Mouse (Mus musculus): ENCODE data around the gene Chst14.
A peak's percentile ranks its signal among the peaks of the same experiment; 100 is the strongest.

The Chst14 gene

DNA sequence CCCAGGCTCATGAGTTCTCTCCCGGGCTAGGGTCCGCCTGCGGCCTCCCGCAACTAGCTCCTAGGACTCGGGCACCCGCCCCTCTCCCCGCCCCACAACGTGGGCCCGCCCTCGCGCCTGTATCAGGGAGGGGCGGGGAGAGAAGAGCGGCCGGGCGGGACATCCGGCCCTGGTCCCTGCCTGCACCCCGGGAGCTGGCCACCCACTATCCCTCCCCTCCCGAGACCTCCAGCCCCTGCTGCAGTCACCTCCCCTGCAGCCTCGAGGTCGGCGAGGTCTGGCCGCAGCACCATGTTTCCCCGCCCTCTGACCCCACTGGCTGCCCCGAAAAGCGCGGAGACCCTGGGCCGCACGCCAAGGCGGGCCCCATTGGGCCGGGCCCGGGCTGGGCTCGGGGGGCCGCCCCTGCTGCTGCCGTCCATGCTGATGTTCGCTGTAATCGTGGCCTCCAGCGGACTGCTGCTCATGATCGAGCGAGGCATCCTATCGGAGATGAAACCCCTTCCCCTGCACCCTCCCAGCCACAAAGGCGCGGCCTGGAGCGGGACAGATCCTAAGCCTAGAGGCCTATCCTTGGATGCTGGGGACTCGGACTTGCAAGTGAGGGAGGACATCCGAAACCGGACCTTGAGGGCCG, at the start of gene Chst14:
TSS of gene Chst14 (plus strand) at position 136 of the 637 bp plus-strand sequence.
- peak; percentile 84 to 91 for DNase-seq

DNA sequence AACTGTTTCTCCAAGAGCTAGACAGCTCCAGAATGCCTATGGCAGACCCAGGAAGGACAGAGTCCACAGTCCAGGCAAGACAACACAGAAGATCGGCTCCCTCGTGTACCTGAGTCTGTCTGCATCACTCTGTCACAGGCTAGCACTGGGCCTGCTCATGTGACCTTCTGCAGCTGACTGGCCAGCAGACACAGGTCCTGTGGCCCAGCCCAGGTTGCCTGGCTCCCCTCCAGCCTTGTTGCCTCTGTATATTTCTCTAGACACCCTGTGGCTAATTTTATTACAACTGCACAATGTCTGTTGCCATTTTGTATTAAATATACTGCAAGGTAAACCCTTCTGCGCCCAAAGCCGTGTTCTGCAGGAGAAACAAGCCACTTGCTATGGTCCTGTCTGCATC, 45.3 kb upstream of the Chst14 start:
- no peak for DNase-seq

DNA sequence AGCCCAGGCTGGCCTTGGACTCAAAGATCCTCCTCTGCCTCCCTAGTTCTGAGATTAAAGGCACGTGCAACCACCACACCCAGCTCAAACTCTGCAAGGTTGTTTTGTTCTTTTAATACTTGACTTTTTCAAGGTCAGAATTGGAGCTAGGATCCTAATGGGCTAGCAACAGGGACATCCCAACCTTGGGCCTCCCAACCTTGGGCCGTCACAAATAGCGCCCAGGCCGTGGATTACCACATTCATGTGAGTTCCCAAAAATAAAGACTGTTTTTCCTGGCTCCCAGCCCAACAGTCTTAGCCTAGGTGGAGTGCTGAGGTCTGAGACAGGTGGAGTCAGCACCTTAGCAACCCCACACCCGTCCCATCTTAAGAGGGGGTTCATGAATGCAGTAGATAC, 44.3 kb upstream of the Chst14 start:
- DNase-seq, result no peak

DNA sequence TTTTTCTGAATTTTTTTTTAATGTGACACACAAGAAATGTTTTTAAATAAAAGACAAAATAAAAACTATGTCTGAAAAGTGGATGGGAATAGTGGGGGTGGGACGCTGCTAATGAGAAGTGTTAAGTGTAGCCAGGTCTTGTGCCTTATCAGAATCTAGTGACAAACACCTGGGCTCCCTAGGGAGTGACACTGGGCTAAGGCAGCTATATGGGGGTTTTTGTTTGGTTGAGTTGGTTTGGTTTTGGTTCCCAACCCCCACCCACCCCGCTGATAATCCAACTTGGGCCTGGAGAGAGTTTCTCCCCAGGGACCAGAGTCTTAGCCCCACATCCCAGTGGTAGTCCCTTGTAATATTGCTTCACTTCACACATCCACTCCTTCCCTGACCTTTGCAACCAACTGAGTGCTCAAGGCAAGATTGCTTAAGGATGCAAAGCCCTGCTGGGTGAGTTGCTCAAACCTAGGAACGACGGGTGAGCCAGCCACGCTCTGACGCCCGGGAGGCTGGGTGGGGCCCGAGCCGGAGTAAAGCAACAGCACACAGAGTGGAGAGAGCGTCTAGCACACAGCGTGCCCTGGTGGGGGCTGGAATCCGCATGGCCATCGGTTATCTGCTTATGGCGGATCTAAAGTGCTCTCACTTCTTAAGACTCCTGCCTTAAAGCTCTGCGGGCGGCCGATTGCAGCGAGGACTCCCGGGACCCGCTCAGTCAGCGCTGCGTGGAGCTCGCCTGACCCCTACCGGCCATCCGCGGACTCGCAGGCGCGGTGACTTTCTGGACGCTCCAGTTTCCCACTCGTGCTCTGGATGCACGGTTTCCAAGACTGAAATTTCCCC, 43.2 kb upstream of the Chst14 start:
- DNase-seq, result peak; percentile 88 to 92

DNA sequence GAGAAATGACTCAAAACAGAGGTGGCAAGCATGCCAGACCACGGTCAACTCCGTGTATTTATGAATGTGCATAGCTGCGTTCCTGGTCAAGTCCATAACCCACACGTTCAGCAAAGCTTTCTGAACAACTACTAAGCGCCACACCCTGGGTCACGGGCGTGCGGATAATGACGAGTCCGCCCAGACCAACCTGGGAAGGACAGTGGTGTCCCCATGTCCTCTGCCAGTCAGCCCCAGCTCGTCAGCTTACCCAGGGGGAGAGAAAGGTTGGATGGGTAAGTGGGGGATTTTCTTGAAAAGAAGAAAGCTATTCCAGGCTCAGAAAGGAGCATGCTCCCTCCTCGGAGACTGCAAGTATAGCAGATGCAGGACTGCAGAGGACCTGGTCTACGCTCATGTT, 38.9 kb upstream of the Chst14 start:
- DNase-seq, result no peak

DNA sequence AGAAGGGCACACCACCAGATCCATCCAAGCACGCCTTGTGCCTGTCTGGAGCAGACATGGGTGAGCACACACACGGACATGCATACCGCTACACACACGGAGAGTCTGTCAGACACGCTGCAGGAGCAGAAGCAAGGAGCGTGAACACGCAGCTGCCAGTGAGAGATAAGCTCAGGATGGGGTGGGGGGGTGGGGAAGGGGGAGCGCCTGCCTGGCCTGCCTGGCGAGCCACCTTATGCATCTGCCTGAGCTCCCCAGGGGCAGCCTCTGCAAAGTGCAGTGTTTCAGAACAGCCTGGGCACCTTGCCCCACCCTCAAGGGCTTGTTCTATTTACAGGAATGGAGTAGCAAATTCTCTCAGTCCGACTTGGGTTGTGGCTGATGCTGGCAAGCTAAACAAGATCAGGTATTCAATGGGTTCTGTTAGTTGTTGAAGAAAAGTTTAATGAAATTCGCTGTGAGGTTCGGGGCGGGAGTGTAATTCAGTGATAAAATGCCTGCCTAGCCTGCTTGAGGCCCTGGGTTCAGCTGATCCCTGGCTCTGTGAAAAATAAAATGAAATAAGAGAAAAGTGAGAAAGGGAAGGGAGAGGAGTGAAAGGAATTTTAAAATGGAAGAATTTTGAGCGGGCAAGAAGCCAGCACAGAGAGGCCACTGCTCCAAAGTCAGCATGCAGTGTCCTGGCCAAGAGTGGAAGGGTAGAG, 38.3 kb upstream of the Chst14 start:
- DNase-seq, result peak in 1 of 2 experiments; percentile 35

DNA sequence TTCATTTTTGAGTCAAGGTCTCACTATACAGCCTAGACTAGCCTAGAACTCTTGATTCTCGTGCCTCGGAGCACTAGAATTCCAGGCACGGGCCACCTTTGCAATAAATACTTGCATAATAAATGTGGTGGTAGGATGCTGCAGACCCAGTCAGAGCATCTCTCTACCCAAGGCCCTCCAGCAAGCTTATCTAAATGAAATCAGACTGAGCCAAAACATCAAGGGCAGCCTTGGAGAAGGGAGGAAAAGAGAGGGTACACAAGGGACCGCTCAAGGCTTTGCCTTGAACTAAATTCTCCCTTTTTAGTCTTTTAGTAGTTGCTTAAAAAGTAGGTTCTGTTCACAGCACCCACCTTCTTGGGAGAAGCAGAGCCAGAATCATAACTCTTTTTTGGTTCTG, 35.1 kb upstream of the Chst14 start:
- DNase-seq, result no peak

DNA sequence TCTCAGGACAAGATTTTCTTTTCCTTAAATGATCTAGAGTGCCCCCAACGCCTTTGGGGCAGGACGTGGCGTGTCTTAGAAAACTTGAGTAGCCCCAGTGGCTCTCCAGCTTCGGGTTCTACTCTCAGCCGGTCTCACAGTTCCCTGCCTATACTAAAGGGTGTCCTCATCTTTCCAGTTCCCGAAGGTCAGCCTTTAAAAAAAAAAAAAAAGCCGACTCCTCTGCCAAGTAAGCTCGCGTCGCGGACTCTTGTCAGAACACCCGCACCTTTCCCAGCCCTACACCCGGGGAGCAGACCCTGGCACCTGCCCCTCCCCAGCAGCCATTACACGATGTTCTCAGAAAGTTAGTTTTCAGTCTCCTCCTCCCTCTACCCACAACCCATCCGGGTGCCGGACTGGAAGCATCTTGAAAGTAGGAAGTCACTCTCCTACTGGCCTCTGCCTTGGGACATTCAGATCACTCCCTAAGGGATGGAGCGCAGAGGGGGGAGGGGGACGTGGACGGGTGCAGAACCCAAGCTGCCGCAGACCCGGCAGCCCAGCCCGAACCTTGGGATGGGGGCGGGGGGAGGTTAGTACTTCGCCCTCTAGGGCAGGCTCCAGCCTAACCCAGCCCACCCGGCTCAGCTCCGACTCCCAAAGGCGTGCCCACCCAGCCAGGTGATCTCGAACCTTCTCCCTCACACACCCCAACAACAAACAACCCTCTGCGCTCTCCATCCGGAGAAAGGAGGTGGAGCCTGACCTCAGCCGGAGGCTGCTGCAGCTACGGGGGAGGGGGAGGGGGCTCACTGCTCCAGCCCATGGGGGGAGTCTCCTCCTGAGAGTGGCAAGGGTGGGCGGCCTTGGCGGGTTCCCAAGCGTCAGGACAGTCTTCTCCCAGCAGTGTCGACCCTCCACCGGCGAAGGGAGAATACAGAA, 30.0 kb upstream of the Chst14 start:
- peak; percentile 47 to 55 for DNase-seq

DNA sequence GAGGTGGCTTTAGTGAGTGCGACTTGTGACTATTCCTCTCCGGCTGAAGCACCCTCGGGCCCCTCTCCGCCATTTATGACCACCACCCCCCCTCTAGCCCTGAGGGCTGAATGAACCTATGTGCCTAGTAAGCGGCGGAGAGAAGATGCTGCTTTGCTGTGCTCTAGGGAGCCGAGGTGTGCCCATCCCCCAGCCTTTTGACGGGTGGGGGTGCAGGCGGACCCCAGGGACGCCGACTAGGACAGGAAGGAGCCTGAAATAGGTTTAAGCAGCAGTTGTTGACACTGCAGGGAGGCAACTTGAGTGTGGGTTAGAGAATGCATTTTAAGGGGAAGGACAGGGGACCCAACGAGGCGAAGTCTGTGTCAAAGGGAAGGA, 29.4 kb upstream of the Chst14 start:
- peak in 1 of 2 experiments; percentile 22 for DNase-seq

DNA sequence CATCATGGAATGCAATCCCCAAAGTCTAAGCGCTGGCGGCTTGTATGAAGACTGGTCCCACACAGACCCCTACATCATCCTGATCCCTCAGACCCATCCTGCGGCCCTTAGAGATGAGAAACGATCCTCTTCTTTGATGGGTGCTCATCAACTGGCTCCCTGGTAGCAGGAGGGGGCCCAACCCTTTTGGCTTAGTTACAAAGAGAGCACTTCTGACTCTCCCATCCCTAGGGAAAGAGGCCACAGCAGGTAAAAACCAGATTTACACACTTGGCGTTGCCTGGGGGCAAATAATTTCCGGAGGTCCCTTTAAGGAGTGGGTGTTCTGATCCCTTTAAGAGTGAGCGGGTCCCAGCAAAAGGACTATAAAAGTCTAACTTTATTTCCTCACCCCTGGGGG, 28.9 kb upstream of the Chst14 start:
- DNase-seq, result no peak

DNA sequence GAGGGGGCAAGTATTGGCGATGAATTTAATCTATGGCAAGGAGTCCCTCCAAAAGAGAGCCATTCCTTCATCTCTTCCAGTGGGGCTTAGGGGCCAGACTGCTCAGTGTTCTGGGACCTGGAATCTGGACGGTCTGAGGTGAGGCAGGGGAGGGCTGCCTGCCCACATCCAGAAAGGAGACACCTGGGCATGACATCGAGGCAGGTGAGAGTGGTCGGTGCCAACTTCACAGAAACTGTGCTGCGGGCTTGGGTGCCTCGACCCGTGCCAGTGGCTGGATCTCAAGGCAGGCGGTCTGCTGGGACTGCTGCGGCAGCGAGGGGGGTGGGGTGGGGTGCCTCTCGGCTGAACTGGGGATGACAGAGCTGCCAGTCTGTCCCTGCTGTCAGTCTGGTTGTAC, 28.5 kb upstream of the Chst14 start:
- no peak for DNase-seq

DNA sequence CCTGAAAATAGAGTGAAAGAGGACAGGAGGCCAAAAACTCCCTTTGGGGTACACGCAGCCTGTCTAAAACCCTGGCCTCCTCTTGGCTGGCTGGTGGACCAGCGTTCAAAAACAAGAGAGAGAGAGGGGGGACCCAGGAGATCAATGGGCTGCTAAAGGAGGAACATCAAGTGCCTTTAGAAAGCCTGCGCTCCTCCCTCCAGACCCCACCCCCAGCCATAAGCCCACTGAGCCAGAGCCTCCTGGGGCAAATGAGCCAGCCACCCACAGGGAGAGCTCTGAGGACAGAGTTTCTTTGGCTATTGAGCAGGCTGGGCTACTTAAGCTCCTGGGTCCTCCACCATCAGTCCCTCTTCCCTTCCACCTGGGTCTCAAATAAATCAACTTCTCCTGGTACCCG, 27.5 kb upstream of the Chst14 start:
- DNase-seq, result no peak

DNA sequence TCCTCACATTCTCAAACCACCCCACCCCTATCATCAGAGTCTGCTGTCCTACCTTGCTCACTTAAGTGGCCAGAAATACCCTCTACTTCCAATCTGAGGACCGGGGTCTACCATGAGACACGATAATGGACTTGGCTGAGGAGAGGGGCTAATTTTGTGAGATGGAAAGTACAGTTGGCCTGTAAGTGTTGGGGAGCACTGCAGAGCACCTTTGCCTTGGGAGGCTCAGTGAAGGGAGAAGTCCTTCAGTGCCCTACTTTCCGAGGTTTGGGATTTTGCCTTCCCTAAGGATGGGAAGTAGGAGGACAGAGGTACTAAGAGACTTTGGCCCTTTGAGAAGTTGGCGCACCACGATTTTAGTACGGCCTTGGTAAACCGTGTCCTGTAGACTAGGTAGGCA, 27.0 kb upstream of the Chst14 start:
- no peak for DNase-seq

DNA sequence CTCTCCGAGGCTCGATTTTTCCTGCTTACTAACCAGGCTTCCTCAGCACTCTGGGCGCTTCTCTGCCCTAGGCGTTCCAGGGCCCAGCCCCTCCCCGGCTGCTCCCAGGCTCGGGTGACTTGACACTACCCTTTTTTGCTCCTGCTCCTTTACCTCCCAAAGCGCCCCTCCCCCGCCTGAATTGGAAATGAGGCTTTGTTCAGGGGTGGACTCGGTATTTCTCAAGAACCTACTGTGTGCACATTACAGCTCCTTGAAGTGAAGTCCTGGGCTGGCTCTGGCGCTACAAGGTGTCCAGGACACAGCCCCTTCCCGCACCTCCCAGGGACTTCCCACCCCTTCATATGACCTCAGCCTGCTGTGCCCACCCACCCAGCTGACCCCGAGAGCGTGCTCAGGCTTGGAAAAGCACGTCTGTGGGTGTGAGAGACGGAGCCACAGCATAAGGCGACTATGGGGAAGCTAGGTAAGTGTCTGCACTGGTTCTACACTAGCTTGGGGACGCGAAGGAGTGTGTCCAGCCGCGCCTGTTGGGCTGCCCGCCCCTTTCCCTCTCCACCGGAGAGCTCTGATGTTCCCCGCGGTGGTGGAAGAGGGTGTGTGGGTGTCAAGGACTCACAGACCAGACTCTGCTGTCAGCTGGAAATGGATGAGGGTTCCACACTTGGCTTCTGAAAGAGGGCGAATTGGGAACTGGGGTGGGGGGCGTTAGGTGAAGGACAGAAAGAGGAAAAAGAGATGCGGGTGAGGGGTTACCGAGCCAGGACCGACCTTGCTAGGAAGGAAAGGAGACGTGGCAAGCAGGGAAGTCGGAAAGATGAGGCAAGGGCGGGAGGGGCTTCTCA, 26.1 kb upstream of the Chst14 start, which contains the start of gene Bahd1:
TSS of gene Bahd1 (plus strand) at position 397 of the 845 bp plus-strand sequence.
- peak; percentile 54 to 60 for DNase-seq

DNA sequence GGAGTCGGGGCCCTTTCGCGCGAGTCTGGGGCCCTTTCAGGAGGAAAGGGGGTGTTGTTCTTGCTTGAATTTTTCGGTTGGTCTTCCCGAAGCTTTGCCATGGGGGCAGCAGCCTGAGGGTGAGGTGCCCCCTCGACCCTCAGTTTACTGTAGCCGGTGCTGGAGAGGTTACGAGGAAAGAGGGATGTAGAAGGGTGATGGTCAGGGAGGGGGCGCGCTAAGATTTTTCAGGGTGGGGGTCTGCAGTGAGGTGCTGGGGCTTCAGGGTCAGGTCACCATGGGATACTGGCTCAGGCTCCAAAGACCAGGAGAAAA, 25.5 kb upstream of the Chst14 start:
- DNase-seq, result no peak

DNA sequence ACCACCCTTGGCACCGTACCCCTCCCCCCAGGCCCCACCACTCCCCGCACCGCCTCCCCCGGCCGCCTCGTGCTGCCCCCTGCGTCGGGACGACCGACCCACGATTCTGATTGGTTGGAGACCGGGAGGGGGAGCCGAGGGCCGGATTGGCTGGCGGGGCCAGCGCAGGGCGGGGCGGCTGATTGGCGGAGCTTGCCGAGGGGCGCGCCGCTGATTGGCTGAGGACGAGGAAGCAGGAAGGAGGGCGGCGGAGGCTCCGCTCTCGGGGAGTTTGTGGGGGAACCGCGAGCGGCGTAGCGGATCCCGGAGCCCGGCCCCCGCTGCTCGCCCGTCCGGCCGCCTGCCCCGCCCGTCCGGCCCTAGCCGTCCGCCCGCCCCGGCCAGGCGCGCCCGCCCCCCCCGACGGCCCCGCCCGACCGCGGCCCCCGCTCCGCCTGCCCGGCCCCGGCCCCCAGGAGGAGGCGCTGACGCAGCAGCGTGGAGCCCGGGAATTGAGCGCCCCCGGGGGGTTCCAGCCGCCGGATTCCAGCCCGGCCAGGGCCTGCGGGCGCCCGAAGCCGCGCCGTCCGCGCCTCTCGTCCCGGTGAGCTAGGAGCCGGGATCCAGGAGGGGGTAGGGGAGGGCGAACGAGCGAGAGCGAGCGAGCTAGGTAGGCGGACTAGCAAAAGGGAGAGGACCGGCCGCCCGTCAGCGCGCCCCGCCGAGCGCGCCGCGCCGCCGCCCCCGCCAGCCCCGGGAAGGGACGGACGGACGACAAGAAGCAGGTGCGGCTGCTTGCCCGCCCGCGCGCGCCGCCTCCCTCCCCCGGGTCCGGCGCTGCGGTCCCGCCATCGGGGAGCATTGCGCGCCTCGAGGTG, 24.9 kb upstream of the Chst14 start:
- DNase-seq, result peak; percentile 98 to 99

DNA sequence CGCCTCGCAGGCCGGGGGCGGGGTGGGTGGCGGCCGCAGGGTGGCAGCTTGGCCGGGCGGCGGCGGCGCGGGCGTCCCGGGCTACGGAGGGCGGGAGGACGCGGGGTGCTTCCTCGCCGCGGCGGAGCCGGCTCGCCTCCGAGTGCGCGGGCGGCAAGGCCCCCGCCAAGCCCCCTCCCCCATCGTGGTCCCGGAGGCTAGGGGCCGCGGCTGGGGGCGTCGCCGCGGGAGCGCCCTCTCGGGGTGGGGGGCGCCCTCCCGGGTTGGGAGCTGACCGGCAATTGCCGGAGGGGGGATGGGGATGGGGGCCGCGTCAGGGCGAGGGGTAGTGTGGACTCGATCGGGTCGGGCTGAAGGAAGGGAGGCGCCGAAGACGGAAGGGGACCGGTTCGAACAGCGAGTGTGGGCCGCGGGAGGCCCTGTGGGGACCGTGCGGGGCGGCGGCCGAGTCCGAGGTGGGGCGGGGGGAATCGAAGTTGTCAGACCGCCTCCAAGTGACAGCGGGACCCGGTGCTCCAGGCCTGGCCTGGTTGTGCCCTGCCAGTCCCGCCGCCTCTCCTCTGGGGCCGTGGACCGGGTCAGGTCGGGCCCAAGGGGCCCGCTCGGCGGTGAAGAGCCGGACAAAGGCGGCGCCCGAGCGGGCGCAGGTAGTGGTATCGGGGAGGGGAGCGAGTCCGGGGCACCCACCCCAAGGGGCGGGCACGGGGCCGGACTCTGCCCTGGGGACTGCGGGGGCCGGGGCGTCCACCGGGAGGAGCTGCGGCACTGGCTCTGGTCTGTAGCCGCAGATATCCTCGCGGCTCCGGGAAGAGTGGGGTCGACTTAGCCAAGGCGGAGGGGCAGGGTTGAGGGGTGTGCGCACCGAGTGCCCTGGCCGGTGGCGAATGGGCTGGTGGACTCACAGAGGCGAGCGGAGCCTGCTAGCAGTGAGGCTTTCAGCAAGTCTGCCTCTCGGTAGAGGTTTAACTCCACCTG, 24.0 kb upstream of the Chst14 start:
- peak; percentile 77 to 84 for DNase-seq

DNA sequence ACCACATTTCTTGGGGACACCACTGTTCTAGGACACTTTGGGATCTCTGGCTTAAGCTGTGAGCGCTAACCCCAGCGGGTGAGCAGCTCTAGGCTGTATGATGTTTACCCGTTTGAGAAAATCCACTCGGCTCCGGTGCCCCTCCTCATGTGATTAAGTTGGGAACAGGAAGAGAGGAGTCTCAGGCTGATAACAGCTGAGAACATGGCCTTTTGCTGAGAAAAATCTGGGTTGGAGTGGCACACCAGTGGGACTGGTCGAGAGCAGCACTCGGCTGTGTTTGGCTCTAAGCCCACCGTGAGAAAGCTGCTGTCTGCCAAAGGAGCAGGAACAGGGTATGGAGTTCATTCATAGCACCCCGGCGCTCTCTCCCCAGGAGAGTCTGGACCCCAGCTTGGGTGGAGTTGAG, 23.0 kb upstream of the Chst14 start:
- peak; percentile 38 to 54 for DNase-seq

DNA sequence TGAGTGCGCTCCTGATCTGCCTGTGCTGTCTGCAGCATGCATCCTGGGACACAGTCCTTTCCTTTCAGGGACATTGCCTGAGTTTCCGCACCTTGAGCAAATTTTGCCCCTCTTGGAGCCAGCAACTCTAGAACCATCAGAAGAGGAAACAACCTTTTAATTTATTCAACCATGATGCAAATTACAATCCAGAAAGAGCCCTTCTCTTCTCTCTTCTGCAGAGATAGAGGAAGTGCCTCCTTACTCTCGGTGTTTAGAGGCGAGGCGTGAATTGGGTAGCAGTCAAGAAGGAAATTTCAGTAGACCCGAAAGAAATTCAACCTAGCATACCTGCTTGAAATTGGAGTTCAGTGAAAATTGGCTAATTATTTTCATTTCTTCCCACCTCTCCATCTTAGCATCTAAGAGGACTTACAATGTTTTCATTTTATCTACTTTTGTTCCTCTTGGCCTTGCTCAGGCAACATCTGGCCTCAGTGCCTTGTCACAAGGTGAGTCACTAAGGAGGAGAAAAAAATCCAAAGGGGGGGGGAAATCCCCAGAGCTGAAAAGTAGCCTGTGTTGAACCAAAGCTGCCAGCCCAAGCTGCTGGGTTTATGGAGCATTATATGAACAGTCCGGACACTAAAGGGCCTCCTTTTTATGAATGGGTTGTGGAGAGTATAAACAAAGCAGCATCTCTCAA, 20.7 kb upstream of the Chst14 start:
- DNase-seq, result no peak
